Mouse (Mus musculus): Measurements from ENCODE around the gene Camsap3.

The Camsap3 gene

GRCm38 (mm10) chr8:3587391-3588257, 531 bp downstream of the Camsap3 start:
- ChIA-PET CTCF (interaction anchor here in 3 of 4 experiments (0.6 to 2.9 kb wide), 13 partner anchors 10 to 149 kb away, joined by 3 to 10 read pairs (median 5); partner anchors contain the start of genes Trappc5 (in 2 of the 3) and Fcor (in 1 of the 3)), POLR2A (interaction anchor here (0.6 to 4.4 kb wide), 69 partner anchors 8 to 545 kb away, joined by 3 to 71 read pairs (median 4); partner anchors contain the start of genes C330021F23Rik (in 3 of the 4), Mcoln1 (in 3 of the 4), Pet100 (in 3 of the 4) and Xab2 (in 3 of the 4))

- POLR2A ChIA-PET = interaction anchor here (0.6 to 4.4 kb wide), 50 partner anchors 9 to 93 kb away, joined by 3 to 71 read pairs (median 5); partner anchors contain the start of genes Pet100 (in 3 of the 4), Xab2 (in 3 of the 4), C330021F23Rik (in 2 of the 4) and Pnpla6 (in 2 of the 4)
- CTCF ChIA-PET = interaction anchor here in 3 of 4 experiments (0.6 to 2.9 kb wide), 9 partner anchors 9 to 149 kb away, joined by 3 to 10 read pairs (median 4); partner anchors contain the start of genes Trappc5 (in 2 of the 3) and Fcor (in 1 of the 3)
Observed at GRCm38 (mm10) chr8:3588258-3588633, 1.2 kb downstream of the Camsap3 start.

- ChIA-PET CTCF (no interaction called here), POLR2A (interaction anchor here in 2 of 4 experiments (0.6 to 1.4 kb wide), 4 partner anchors 14 to 79 kb away, joined by 3 to 4 read pairs (median 3); no protein-coding TSS in a partner anchor)
Observed at GRCm38 (mm10) chr8:3593470-3593869, 6.4 kb downstream of the Camsap3 start.

- ChIA-PET POLR2A (interaction anchor here in 2 of 4 experiments (0.7 to 2.6 kb wide), 5 partner anchors 15 to 80 kb away, joined by 3 to 10 read pairs (median 4); partner anchors contain the start of gene C330021F23Rik (in 1 of the 2)), CTCF (no interaction called here)
Observed at GRCm38 (mm10) chr8:3594466-3594865, 7.4 kb downstream of the Camsap3 start.

GRCm38 (mm10) chr8:3598054-3598453, 11.0 kb downstream of the Camsap3 start:
- POLR2A ChIA-PET = interaction anchor here (0.5 to 5.6 kb wide), 80 partner anchors 10 to 1080 kb away, joined by 3 to 113 read pairs (median 5); partner anchors contain the start of genes C330021F23Rik (in 3 of the 4), Camsap3 (in 3 of the 4), Mcoln1 (in 3 of the 4) and Pet100 (in 3 of the 4)
- CTCF ChIA-PET = interaction anchor here (0.5 to 2.2 kb wide), 17 partner anchors 11 to 261 kb away, joined by 3 to 7 read pairs (median 4); partner anchors contain the start of genes Trappc5 (in 3 of the 4), Fcor (in 2 of the 4), C330021F23Rik (in 1 of the 4) and Camsap3 (in 1 of the 4)

- ChIA-PET CTCF (interaction anchor here in 3 of 4 experiments (0.6 to 2.2 kb wide), 11 partner anchors 10 to 132 kb away, joined by 3 to 7 read pairs (median 3); partner anchors contain the start of genes Fcor (in 2 of the 3), Camsap3 (in 1 of the 3), Pex11g (in 1 of the 3) and Trappc5 (in 1 of the 3)), POLR2A (interaction anchor here (0.5 to 5.6 kb wide), 41 partner anchors 10 to 614 kb away, joined by 3 to 113 read pairs (median 8); partner anchors contain the start of genes Camsap3 (in 3 of the 4), C330021F23Rik (in 2 of the 4), Fcor (in 2 of the 4) and Mcoln1 (in 2 of the 4))
Observed at GRCm38 (mm10) chr8:3599219-3599618, 12.1 kb downstream of the Camsap3 start.

- ChIA-PET POLR2A (interaction anchor here (0.6 to 5.6 kb wide), 28 partner anchors 9 to 105 kb away, joined by 3 to 113 read pairs (median 8); partner anchors contain the start of genes C330021F23Rik (in 3 of the 4), Camsap3 (in 2 of the 4), Pnpla6 (in 2 of the 4) and Mcoln1 (in 1 of the 4)), CTCF (interaction anchor here in 2 of 4 experiments (1.2 to 1.9 kb wide), 3 partner anchors 9 to 27 kb away, joined by 3 to 5 read pairs (median 3); no protein-coding TSS in a partner anchor)
Observed at GRCm38 (mm10) chr8:3600401-3600800, 13.3 kb downstream of the Camsap3 start.

- ChIA-PET POLR2A (interaction anchor here in 3 of 4 experiments (0.9 to 2.5 kb wide), 9 partner anchors 10 to 61 kb away, joined by 3 to 17 read pairs (median 3); no protein-coding TSS in a partner anchor), CTCF (interaction anchor here in 2 of 4 experiments (1.1 to 1.3 kb wide), 2 partner anchors 10 to 68 kb away, joined by 3 read pairs; partner anchors contain the start of gene Fcor (in 1 of the 2))
Observed at GRCm38 (mm10) chr8:3603439-3603838, 16.3 kb downstream of the Camsap3 start.

GRCm38 (mm10) chr8:3606593-3606992, 19.5 kb downstream of the Camsap3 start:
- CTCF ChIA-PET = interaction anchor here in 1 of 4 experiments (0.7 kb wide), 1 partner anchor 140 kb away, joined by 4 read pairs; no protein-coding TSS in a partner anchor

GRCm38 (mm10) chr8:3607822-3608221, 20.7 kb downstream of the Camsap3 start:
- ChIA-PET POLR2A (interaction anchor here in 2 of 4 experiments (0.9 to 10.2 kb wide), 17 partner anchors 9 to 150 kb away, joined by 3 to 113 read pairs (median 7); partner anchors contain the start of genes Camsap3 (in 2 of the 2), Pet100 (in 2 of the 2), Xab2 (in 2 of the 2) and Mcoln1 (in 1 of the 2)), CTCF (interaction anchor here in 2 of 4 experiments (0.8 to 1.4 kb wide), 2 partner anchors 49 kb away, joined by 4 to 5 read pairs; no protein-coding TSS in a partner anchor)

More at GRCm38 (mm10) chr8:3606593-3606992, 19.5 kb downstream of the Camsap3 start:
- POLR2A ChIA-PET = interaction anchor here in 2 of 4 experiments (0.6 to 10.2 kb wide), 15 partner anchors 8 to 212 kb away, joined by 3 to 113 read pairs (median 3); partner anchors contain the start of genes C330021F23Rik (in 2 of the 2), Camsap3 (in 2 of the 2), Pet100 (in 1 of the 2) and Xab2 (in 1 of the 2)

- ChIA-PET POLR2A (interaction anchor here (0.7 to 10.2 kb wide), 27 partner anchors 8 to 229 kb away, joined by 3 to 113 read pairs (median 4); partner anchors contain the start of genes Pet100 (in 2 of the 4), Xab2 (in 2 of the 4), Camsap3 (in 1 of the 4) and Fcor (in 1 of the 4)), CTCF (interaction anchor here in 3 of 4 experiments (0.6 to 1.6 kb wide), 6 partner anchors 9 to 821 kb away, joined by 3 to 7 read pairs (median 4); no protein-coding TSS in a partner anchor)
Observed at GRCm38 (mm10) chr8:3609046-3609815, 22.1 kb downstream of the Camsap3 start.

- ChIA-PET POLR2A (interaction anchor here (0.6 to 10.2 kb wide), 25 partner anchors 8 to 229 kb away, joined by 3 to 113 read pairs (median 5); partner anchors contain the start of genes Camsap3 (in 2 of the 4), Fcor (in 2 of the 4), Pet100 (in 2 of the 4) and Xab2 (in 2 of the 4)), CTCF (interaction anchor here in 3 of 4 experiments (0.7 to 1.6 kb wide), 5 partner anchors 10 to 820 kb away, joined by 3 to 7 read pairs (median 4); partner anchors contain the start of gene Trappc5 (in 1 of the 3))
Observed at GRCm38 (mm10) chr8:3609816-3610150, 22.7 kb downstream of the Camsap3 start.

GRCm38 (mm10) chr8:3621199-3621970, 34.3 kb downstream of the Camsap3 start, which contains the start of the genes Xab2 and Pet100:
Gene Xab2 (minus strand): TSS chr8:3621316.
Gene Pet100 (plus strand): TSS chr8:3621548.
- ChIA-PET CTCF (interaction anchor here in 2 of 4 experiments (0.9 kb wide), 2 partner anchors 62 kb away, joined by 4 to 8 read pairs; no protein-coding TSS in a partner anchor), POLR2A (interaction anchor here in 3 of 4 experiments (0.5 to 5.3 kb wide), 54 partner anchors 9 to 661 kb away, joined by 3 to 48 read pairs (median 4); partner anchors contain the start of genes C330021F23Rik (in 3 of the 3), Trappc5 (in 3 of the 3), Fcor (in 2 of the 3) and Mcoln1 (in 2 of the 3))

GRCm38 (mm10) chr8:3622119-3622518, 35.0 kb downstream of the Camsap3 start:
- POLR2A ChIA-PET = interaction anchor here (0.5 to 5.3 kb wide), 37 partner anchors 8 to 544 kb away, joined by 3 to 48 read pairs (median 4); partner anchors contain the start of genes Fcor (in 2 of the 4), Mcoln1 (in 2 of the 4), Stxbp2 (in 2 of the 4) and Trappc5 (in 2 of the 4)
- CTCF ChIA-PET = interaction anchor here in 3 of 4 experiments (0.7 to 1.5 kb wide), 4 partner anchors 21 to 63 kb away, joined by 4 to 8 read pairs (median 4); partner anchors contain the start of gene Fcor (in 1 of the 3)

- ChIA-PET POLR2A (interaction anchor here in 3 of 4 experiments (0.7 to 1.5 kb wide), 5 partner anchors 8 to 165 kb away, joined by 3 to 5 read pairs (median 4); no protein-coding TSS in a partner anchor), CTCF (no interaction called here)
Observed at GRCm38 (mm10) chr8:3625445-3625844, 38.4 kb downstream of the Camsap3 start, which contains the start of gene Pcp2. Gene Pcp2 (minus strand): TSS chr8:3625545.

Measured in embryonic stem cell, embryonic (primary cell).